Mouse (Mus musculus): ENCODE results near the gene Gm17490.

DNA sequence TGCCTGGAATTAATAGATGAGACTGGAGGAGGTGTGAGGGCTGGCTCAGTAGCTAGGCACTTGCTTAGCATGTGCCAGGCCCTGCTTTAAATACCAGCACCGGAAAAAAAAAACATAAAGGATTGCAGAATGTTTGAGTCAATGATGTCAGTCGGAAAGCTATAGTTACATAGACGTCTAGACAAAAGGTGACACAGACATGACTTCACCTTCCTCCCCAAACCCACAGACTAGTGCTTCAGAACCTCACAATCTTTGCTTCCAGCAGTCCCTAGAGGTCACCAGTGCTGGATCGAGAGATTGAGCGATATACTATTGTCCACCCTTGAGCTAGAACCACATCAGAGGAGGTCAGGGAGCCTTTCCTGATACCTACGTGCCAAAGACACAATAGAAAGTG, 9.0 kb upstream of the Gm17490 start:
- TF ChIP-seq MAFK (IDR thresholded peaks at IDR 0.05; ENCODE audit: insufficient read depth, low read depth, low read length) (no peak), ZNF384 (IDR thresholded peaks at IDR 0.05; ENCODE audit: low read depth, low read length) (no peak), HCFC1 (IDR thresholded peaks at IDR 0.05; ENCODE audit: borderline replicate concordance, insufficient read depth, low read length) (no peak), CHD2 (IDR thresholded peaks at IDR 0.05; ENCODE audit: low read depth, low read length) (no peak), ZC3H11A (IDR thresholded peaks at IDR 0.05; ENCODE audit: borderline replicate concordance, low read depth, low read length) (no peak)
